Mouse (Mus musculus): Measurements from ENCODE around the gene Pigc. TPM values are rescaled to one million over a fixed set of nuclear protein-coding genes. Genes with fewer than 3 reads are reported as not detected.

Gene Pigc
- total and polyA plus RNA-seq, 2 experiments = 7.3 to 9.5 TPM

DNA sequence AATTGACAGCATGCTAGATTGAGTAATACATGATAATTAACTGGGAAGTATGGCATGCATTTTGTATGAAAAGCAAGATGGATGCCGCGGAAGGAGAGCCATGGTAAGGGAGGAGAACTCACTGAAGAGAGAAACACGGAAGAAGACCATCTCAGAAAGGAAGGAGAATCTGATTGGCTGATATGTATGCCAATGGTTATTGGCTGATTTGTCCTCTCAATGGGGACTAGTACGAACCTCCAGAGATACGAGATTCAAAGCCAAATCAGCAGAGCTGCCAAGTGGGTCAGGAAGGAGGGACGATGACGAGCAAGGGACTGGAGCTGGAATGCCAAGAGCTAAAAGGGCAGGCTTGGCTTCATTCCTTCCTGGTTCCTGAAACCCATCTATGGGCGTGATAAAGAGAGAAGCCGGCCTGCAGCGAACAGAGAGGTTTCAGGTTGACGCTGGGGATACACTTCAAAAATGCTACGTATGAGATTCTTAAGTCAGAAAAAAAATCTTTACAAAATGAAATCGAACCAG is 43.6 kb upstream of the Pigc start:
- Histone ChIP-seq H3K4me3 (ENCODE audit: insufficient read depth, low read depth, low read length) (no peak overlapping the region), H3K27me3 (ENCODE audit: control insufficient read depth, insufficient read depth, low read length) (no peaks in the 10 kb centered on the region), H3K36me3 (ENCODE audit: control insufficient read depth, insufficient read depth, low read length) (no peaks in the 10 kb centered on the region), H3K4me1 (ENCODE audit: control insufficient read depth, insufficient read depth, low read length) (no peaks in the 10 kb centered on the region), H3K79me2 (ENCODE audit: control insufficient read depth, insufficient read depth, low read length) (no peaks in the 10 kb centered on the region), H3K27ac (replicated peaks; ENCODE audit: insufficient read depth, low read depth, low read length) (no peak overlapping the region), H3K9ac (ENCODE audit: low read depth, low read length) (no peak overlapping the region)
- TF ChIP-seq POLR2A (IDR thresholded peaks at IDR 0.05; ENCODE audit: extremely low read depth, insufficient read depth, low read length) (no peak), CTCF (IDR thresholded peaks at IDR 0.05; ENCODE audit: low read depth, low read length) (no peak)
- peak; percentile 27 for DNase-seq (ENCODE audit: extremely low read depth, low read depth, low spot score)
- WGBS = 75% methylated on average over 13 of the region's 13 CpGs

DNA sequence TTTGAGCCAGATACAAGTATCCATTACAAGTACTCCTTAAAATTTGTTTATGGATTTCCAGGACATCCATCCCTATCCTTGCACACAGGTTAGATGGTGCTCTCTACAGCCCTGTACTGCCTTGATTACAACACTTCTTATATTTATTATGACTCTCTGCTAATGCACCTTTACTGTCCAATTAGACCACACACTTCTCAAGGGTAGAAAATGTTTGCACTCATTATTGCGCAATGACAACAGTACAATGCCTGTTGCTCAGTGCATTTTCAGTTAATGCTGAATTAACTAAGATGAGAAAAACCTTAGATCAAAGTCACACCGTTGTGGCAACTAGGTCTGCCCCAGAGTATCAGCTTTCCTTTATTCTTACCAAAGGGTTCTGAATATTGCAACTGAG is 41.0 kb upstream of the Pigc start:
- WGBS = 82% methylated on average over 2 of the region's 2 CpGs
- no peak for DNase-seq (ENCODE audit: extremely low read depth, low read depth, low spot score)
- no peak overlapping the region for H3K27ac ChIP-seq (replicated peaks; ENCODE audit: insufficient read depth, low read depth, low read length)
- H3K4me1 ChIP-seq (ENCODE audit: control insufficient read depth, insufficient read depth, low read length) = no peaks in the 10 kb centered on the region
- H3K79me2 ChIP-seq (ENCODE audit: control insufficient read depth, insufficient read depth, low read length) = no peaks in the 10 kb centered on the region
- H3K4me3 ChIP-seq (ENCODE audit: insufficient read depth, low read depth, low read length) = no peak overlapping the region
- H3K9ac ChIP-seq (ENCODE audit: low read depth, low read length) = no peak overlapping the region
- H3K36me3 ChIP-seq (ENCODE audit: control insufficient read depth, insufficient read depth, low read length) = no peaks in the 10 kb centered on the region
- no peak for TF ChIP-seq CTCF (IDR thresholded peaks at IDR 0.05; ENCODE audit: low read depth, low read length)
- TF ChIP-seq POLR2A (IDR thresholded peaks at IDR 0.05; ENCODE audit: extremely low read depth, insufficient read depth, low read length) = no peak
- no peaks in the 10 kb centered on the region for H3K27me3 ChIP-seq (ENCODE audit: control insufficient read depth, insufficient read depth, low read length)

DNA sequence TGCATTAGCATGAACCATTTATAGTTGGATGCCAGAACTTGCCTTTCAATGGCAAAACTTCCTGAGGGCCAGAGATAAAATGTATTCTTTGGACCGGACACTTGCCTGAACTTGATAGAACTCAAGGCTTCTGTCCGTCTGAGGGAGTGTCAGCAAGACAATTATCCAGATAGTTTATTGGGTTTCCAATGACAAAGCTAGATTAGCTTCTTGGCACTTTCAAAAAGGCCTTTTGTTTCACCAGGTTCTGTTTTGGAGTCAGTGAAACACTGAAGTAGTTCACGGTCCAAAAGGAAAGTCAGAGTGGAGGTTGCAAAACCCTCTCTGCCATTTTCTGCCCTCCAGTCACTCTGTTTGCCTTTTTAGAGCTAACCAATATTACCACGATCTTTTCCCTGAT is 37.7 kb upstream of the Pigc start:
- Histone ChIP-seq H3K79me2 (ENCODE audit: control insufficient read depth, insufficient read depth, low read length) (no peaks in the 10 kb centered on the region), H3K9ac (ENCODE audit: low read depth, low read length) (no peak overlapping the region), H3K4me3 (ENCODE audit: insufficient read depth, low read depth, low read length) (no peak overlapping the region), H3K4me1 (ENCODE audit: control insufficient read depth, insufficient read depth, low read length) (no peaks in the 10 kb centered on the region), H3K27me3 (ENCODE audit: control insufficient read depth, insufficient read depth, low read length) (no peaks in the 10 kb centered on the region), H3K27ac (replicated peaks; ENCODE audit: insufficient read depth, low read depth, low read length) (no peak overlapping the region), H3K36me3 (ENCODE audit: control insufficient read depth, insufficient read depth, low read length) (no peaks in the 10 kb centered on the region)
- 76% methylated on average over 4 of the region's 4 CpGs for WGBS
- DNase-seq (ENCODE audit: extremely low read depth, low read depth, low spot score) = no peak
- TF ChIP-seq POLR2A (IDR thresholded peaks at IDR 0.05; ENCODE audit: extremely low read depth, insufficient read depth, low read length) (no peak), CTCF (IDR thresholded peaks at IDR 0.05; ENCODE audit: low read depth, low read length) (no peak)

DNA sequence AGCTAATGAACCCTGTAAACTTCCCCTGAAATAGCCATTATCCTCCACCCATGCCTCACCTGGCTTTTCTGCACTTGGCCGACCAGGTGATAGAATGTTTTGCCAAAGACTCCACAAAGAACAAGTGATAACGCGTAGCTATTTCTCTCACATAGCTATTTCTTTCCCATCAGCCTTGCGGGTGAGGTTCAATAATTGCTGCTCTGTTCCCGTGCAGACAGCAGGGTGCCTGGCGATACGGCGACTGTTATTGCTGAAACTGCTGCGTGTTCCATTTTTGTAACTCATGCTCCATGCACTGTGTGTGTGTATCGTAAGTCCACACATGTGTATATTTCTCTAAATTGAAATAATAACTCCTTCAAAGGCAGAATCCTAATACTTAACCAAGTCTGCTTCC is 37.2 kb upstream of the Pigc start:
- Histone ChIP-seq H3K4me1 (ENCODE audit: control insufficient read depth, insufficient read depth, low read length) (no peaks in the 10 kb centered on the region), H3K36me3 (ENCODE audit: control insufficient read depth, insufficient read depth, low read length) (no peaks in the 10 kb centered on the region), H3K4me3 (ENCODE audit: insufficient read depth, low read depth, low read length) (no peak overlapping the region), H3K27me3 (ENCODE audit: control insufficient read depth, insufficient read depth, low read length) (no peaks in the 10 kb centered on the region), H3K79me2 (ENCODE audit: control insufficient read depth, insufficient read depth, low read length) (no peaks in the 10 kb centered on the region), H3K9ac (ENCODE audit: low read depth, low read length) (no peak overlapping the region), H3K27ac (replicated peaks; ENCODE audit: insufficient read depth, low read depth, low read length) (no peak overlapping the region)
- DNase-seq (ENCODE audit: extremely low read depth, low read depth, low spot score) = no peak
- no peak for TF ChIP-seq POLR2A (IDR thresholded peaks at IDR 0.05; ENCODE audit: extremely low read depth, insufficient read depth, low read length)
- TF ChIP-seq CTCF (IDR thresholded peaks at IDR 0.05; ENCODE audit: low read depth, low read length) = no peak
- 93% methylated on average over 10 of the region's 10 CpGs for WGBS

DNA sequence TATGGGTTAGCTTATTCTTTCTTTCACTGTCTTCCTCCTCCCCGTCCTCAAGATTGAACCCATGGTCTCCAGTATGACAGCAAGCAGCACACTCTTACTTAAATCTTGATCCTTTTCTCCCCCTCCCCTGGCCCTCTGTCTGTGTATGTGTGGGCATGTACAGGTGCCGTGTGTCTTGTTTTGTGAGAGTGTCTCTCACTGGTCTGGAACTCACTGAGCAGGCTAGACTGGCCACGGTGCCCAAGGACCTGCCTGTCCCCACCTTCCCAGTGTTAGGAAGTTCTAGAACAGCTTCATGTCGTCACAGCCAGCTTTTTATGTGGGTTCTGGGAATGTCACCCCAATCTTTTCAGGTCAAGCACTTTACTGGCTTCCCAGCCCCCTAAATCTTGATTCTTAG is 36.7 kb upstream of the Pigc start:
- H3K4me1 ChIP-seq (ENCODE audit: control insufficient read depth, insufficient read depth, low read length) = no peaks in the 10 kb centered on the region
- 88% methylated on average over 4 of the region's 4 CpGs for WGBS
- H3K9ac ChIP-seq (ENCODE audit: low read depth, low read length) = no peak overlapping the region
- TF ChIP-seq POLR2A (IDR thresholded peaks at IDR 0.05; ENCODE audit: extremely low read depth, insufficient read depth, low read length) (no peak), CTCF (IDR thresholded peaks at IDR 0.05; ENCODE audit: low read depth, low read length) (no peak)
- no peaks in the 10 kb centered on the region for H3K36me3 ChIP-seq (ENCODE audit: control insufficient read depth, insufficient read depth, low read length)
- no peaks in the 10 kb centered on the region for H3K27me3 ChIP-seq (ENCODE audit: control insufficient read depth, insufficient read depth, low read length)
- H3K4me3 ChIP-seq (ENCODE audit: insufficient read depth, low read depth, low read length) = no peak overlapping the region
- H3K27ac ChIP-seq (replicated peaks; ENCODE audit: insufficient read depth, low read depth, low read length) = no peak overlapping the region
- DNase-seq (ENCODE audit: extremely low read depth, low read depth, low spot score) = no peak
- no peaks in the 10 kb centered on the region for H3K79me2 ChIP-seq (ENCODE audit: control insufficient read depth, insufficient read depth, low read length)

DNA sequence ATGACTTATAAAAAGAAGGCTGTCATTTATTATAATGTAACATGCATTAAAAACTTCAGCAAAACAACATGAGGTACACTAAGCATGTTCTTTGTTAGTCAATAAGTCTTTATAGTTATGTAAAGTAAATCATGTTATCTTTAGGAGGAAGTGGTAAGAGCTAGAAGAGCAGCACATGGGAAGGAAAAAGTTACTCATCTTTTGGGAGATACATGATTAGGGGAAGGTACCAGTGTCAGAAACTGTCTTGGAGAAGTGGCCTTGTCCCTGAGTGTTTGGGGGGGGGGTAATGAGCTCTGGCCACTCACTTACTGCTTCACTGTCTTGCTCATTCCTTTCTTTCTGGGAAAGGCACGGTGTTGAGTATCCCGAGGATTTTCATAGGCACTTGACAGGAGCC is 26.9 kb upstream of the Pigc start:
- no peaks in the 10 kb centered on the region for H3K4me1 ChIP-seq (ENCODE audit: control insufficient read depth, insufficient read depth, low read length)
- no peaks in the 10 kb centered on the region for H3K27me3 ChIP-seq (ENCODE audit: control insufficient read depth, insufficient read depth, low read length)
- H3K4me3 ChIP-seq (ENCODE audit: insufficient read depth, low read depth, low read length) = no peak overlapping the region
- DNase-seq (ENCODE audit: extremely low read depth, low read depth, low spot score) = no peak
- TF ChIP-seq POLR2A (IDR thresholded peaks at IDR 0.05; ENCODE audit: extremely low read depth, insufficient read depth, low read length) = no peak
- no peak for TF ChIP-seq CTCF (IDR thresholded peaks at IDR 0.05; ENCODE audit: low read depth, low read length)
- no peak overlapping the region for H3K9ac ChIP-seq (ENCODE audit: low read depth, low read length)
- H3K36me3 ChIP-seq (ENCODE audit: control insufficient read depth, insufficient read depth, low read length) = no peaks in the 10 kb centered on the region
- no peak overlapping the region for H3K27ac ChIP-seq (replicated peaks; ENCODE audit: insufficient read depth, low read depth, low read length)
- H3K79me2 ChIP-seq (ENCODE audit: control insufficient read depth, insufficient read depth, low read length) = no peaks in the 10 kb centered on the region
- WGBS = 92% methylated on average over 2 of the region's 2 CpGs
